Mouse (Mus musculus): Measurements from ENCODE around the gene Ccdc65. TPM values are rescaled to one million over a fixed set of nuclear protein-coding genes. Genes with fewer than 3 reads are reported as not detected.
A peak's percentile ranks its signal among the peaks of the same experiment; 100 is the strongest.

The Ccdc65 gene
- polyA plus RNA-seq, 1 experiment from 2014 or later, result 4.2 TPM

- no peak overlapping the region for H3K4me2 ChIP-seq (ENCODE audit: low read length)
- H3K4me3 ChIP-seq (replicated peaks; ENCODE audit: low read length), result no peak overlapping the region
- H3K9me3 ChIP-seq (ENCODE audit: control insufficient read depth, low read length), result no peaks in the 10 kb centered on the region
- H3K36me3 ChIP-seq (ENCODE audit: control insufficient read depth, insufficient read depth), result no peaks in the 10 kb centered on the region
- H3K27ac ChIP-seq (ENCODE audit: low read length), result no peak overlapping the region
- WGBS, result 23% methylated on average over 5 of the region's 5 CpGs
- peaks cover 14% of the 10 kb centered on the region for H3K4me1 ChIP-seq (replicated peaks; ENCODE audit: control insufficient read depth, insufficient read depth, low read length)
- no peak overlapping the region for H3K9ac ChIP-seq (replicated peaks; ENCODE audit: low read depth, low read length)
- ATAC-seq, result no peak
- peaks cover 32% of the 10 kb centered on the region for H3K27me3 ChIP-seq (replicated peaks; ENCODE audit: control insufficient read depth, insufficient read depth, low read length)
These were observed 60.3 kb downstream of the Ccdc65 start for GRCm38 (mm10) chr15:98768259-98768658.

DNA sequence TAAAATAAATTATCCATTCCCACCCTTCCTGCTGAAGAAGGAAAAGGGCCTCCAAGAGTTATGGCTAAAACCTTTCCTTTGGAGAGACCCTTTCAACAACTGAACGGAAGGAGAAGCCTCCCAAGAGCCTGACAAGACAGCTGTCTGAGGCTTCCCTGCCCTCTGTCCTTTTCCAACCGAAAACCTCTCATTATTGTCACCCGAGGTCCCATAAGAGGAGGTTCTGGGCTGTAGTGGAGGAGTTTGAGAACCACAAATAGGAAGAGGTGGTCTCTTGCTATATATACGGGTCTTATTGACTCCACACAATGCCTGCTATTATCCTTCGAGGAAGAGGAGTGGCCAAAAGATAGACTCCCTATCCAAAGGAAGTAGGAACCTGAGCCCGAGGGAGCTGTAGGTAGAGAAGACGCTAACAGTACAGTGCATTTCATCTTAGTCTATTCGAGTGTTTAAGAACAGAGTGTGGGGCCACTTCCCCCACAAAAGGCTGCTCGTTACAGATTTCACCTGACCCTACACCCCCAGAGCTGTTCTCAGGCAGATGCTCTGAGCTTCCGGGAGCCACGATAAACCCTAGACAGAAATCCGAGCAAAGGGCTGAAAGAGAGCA lies 63.9 kb downstream of the Ccdc65 start:
- Histone ChIP-seq H3K4me3 (replicated peaks; ENCODE audit: low read length) (no peak overlapping the region), H3K36me3 (ENCODE audit: control insufficient read depth, insufficient read depth) (no peaks in the 10 kb centered on the region), H3K4me2 (ENCODE audit: low read length) (no peak overlapping the region; the same call in 1 of the 2 replicates), H3K27ac (ENCODE audit: low read length) (no peak overlapping the region), H3K9ac (replicated peaks; ENCODE audit: low read depth, low read length) (no peak overlapping the region), H3K4me1 (replicated peaks; ENCODE audit: control insufficient read depth, insufficient read depth, low read length) (peaks cover 16% of the 10 kb centered on the region), H3K9me3 (ENCODE audit: control insufficient read depth, low read length) (no peaks in the 10 kb centered on the region), H3K27me3 (replicated peaks; ENCODE audit: control insufficient read depth, insufficient read depth, low read length) (peaks cover 65% of the 10 kb centered on the region)
- WGBS, result 3% methylated on average over 12 of the region's 12 CpGs
- no peak for ATAC-seq

DNA sequence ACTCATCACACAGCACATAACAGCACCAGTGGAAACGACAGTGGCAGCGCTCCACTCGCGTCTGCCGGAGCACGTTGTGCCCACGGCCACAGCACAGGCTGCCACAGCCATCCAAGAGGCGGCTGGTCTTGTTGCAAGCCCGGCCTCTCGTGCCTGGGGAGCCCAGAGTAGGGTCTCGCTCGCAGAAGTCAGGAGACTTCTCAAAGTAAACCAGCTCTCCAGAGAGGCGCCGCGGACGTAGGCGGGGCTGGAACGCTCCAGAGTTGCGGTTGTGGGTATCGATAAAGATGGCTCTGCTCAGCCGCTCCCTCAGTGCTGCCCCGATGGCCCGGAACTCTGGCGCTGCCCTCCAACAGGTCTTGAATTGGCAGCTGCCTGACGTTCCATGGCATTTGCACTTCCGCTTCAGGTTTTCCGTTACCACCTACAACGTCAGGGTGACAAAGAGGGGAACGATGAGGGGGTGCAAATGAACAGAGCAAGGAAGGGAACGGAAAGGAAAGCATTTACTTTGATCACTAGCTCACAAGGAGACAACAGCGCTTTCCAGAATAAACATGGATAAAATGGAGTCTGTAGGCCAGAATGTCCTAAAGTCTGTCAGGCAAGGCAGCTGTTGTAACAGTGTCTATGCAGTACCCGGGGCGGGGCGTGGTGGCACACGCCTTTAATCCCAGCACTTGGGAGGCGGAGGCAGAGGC lies 64.7 kb downstream of the Ccdc65 start:
- Histone ChIP-seq H3K4me1 (replicated peaks; ENCODE audit: control insufficient read depth, insufficient read depth, low read length) (peaks cover 16% of the 10 kb centered on the region), H3K9me3 (ENCODE audit: control insufficient read depth, low read length) (no peaks in the 10 kb centered on the region), H3K4me3 (replicated peaks; ENCODE audit: low read length) (peak overlapping the region; percentile 35), H3K9ac (replicated peaks; ENCODE audit: low read depth, low read length) (peak overlapping the region; percentile 23; the same call in 1 of the 2 replicates), H3K4me2 (ENCODE audit: low read length) (peak overlapping the region; percentile 53), H3K27ac (ENCODE audit: low read length) (no peak overlapping the region), H3K36me3 (ENCODE audit: control insufficient read depth, insufficient read depth) (no peaks in the 10 kb centered on the region), H3K27me3 (replicated peaks; ENCODE audit: control insufficient read depth, insufficient read depth, low read length) (peaks cover 72% of the 10 kb centered on the region)
- ATAC-seq, result no peak
- WGBS, result 2% methylated on average over 36 of the region's 36 CpGs

Other genes starting within 250 kb of the Ccdc65 start
- not detected in 2 replicates for gene OR5BS1P, start 238.3 kb upstream of the Ccdc65 start, polyA plus RNA-seq (2015; fragmentation: Nextera tagmentation; extraction: Ambion mirVana)
- gene Lalba, start 225.5 kb upstream of the Ccdc65 start, polyA plus RNA-seq (2015; fragmentation: Nextera tagmentation; extraction: Ambion mirVana), result not detected in 2 replicates
- not detected in 2 replicates for gene Olfr279, start 215.8 kb upstream of the Ccdc65 start, polyA plus RNA-seq (2015; fragmentation: Nextera tagmentation; extraction: Ambion mirVana)
- gene Kansl2, start 173.9 kb upstream of the Ccdc65 start, polyA plus RNA-seq (2015; fragmentation: Nextera tagmentation; extraction: Ambion mirVana), result 130 and 141 TPM in 2 replicates
- 74.5 and 78.4 TPM in 2 replicates for gene Ccnt1, start 137.3 kb upstream of the Ccdc65 start, polyA plus RNA-seq (2015; fragmentation: Nextera tagmentation; extraction: Ambion mirVana)
- gene 4930415O20Rik, start 137.2 kb upstream of the Ccdc65 start, polyA plus RNA-seq (2015; fragmentation: Nextera tagmentation; extraction: Ambion mirVana), result 0.56 TPM in 1 of 2 replicates, not detected in the other
- 11.2 and 16.1 TPM in 2 replicates for gene Adcy6, start 98.1 kb upstream of the Ccdc65 start, polyA plus RNA-seq (2015; fragmentation: Nextera tagmentation; extraction: Ambion mirVana)
- 138 and 168 TPM in 2 replicates for gene Cacnb3, start 77.4 kb upstream of the Ccdc65 start, polyA plus RNA-seq (2015; fragmentation: Nextera tagmentation; extraction: Ambion mirVana)
- 17.6 and 25.5 TPM in 2 replicates for gene Ddx23, start 45.3 kb upstream of the Ccdc65 start, polyA plus RNA-seq (2015; fragmentation: Nextera tagmentation; extraction: Ambion mirVana)
- gene Rnd1, start 30.7 kb upstream of the Ccdc65 start, polyA plus RNA-seq (2015; fragmentation: Nextera tagmentation; extraction: Ambion mirVana), result 15.5 and 16.4 TPM in 2 replicates
- 3.7 and 5.7 TPM in 2 replicates for gene Fkbp11, start 20.0 kb downstream of the Ccdc65 start, polyA plus RNA-seq (2015; fragmentation: Nextera tagmentation; extraction: Ambion mirVana)
- 82.6 and 99.9 TPM in 2 replicates for gene Arf3, start 55.0 kb downstream of the Ccdc65 start, polyA plus RNA-seq (2015; fragmentation: Nextera tagmentation; extraction: Ambion mirVana)
- not detected in 2 replicates for gene Wnt10b, start 69.9 kb downstream of the Ccdc65 start, polyA plus RNA-seq (2015; fragmentation: Nextera tagmentation; extraction: Ambion mirVana)
- 0.10 and 0.42 TPM in 2 replicates for gene Wnt1, start 81.7 kb downstream of the Ccdc65 start, polyA plus RNA-seq (2015; fragmentation: Nextera tagmentation; extraction: Ambion mirVana)
- gene Ddn, start 101.3 kb downstream of the Ccdc65 start, polyA plus RNA-seq (2015; fragmentation: Nextera tagmentation; extraction: Ambion mirVana), result 0.46 and 0.58 TPM in 2 replicates
- gene Prkag1, start 123.3 kb downstream of the Ccdc65 start, polyA plus RNA-seq (2015; fragmentation: Nextera tagmentation; extraction: Ambion mirVana), result 79.5 and 89.2 TPM in 2 replicates
- gene Kmt2d, start 163.0 kb downstream of the Ccdc65 start, polyA plus RNA-seq (2015; fragmentation: Nextera tagmentation; extraction: Ambion mirVana), result 11.0 and 12.8 TPM in 2 replicates
- gene Rhebl1, start 186.3 kb downstream of the Ccdc65 start, polyA plus RNA-seq (2015; fragmentation: Nextera tagmentation; extraction: Ambion mirVana), result 51.2 and 52.7 TPM in 2 replicates
- gene Dhh, start 190.3 kb downstream of the Ccdc65 start, polyA plus RNA-seq (2015; fragmentation: Nextera tagmentation; extraction: Ambion mirVana), result 0.65 and 0.66 TPM in 2 replicates
- 43.0 and 54.9 TPM in 2 replicates for gene Lmbr1l, start 210.0 kb downstream of the Ccdc65 start, polyA plus RNA-seq (2015; fragmentation: Nextera tagmentation; extraction: Ambion mirVana)
- gene Tuba1b, start 226.4 kb downstream of the Ccdc65 start, polyA plus RNA-seq (2015; fragmentation: Nextera tagmentation; extraction: Ambion mirVana), result 1,178 and 1,185 TPM in 2 replicates
- not detected in 2 replicates for gene Gm49450, start 245.3 kb downstream of the Ccdc65 start, polyA plus RNA-seq (2015; fragmentation: Nextera tagmentation; extraction: Ambion mirVana)
- gene Tuba1a, start 245.5 kb downstream of the Ccdc65 start, polyA plus RNA-seq (2015; fragmentation: Nextera tagmentation; extraction: Ambion mirVana), result 16,411 and 16,831 TPM in 2 replicates